Mouse (Mus musculus): ENCODE results near the gene Rcc1. TPM values are rescaled to one million over a fixed set of nuclear protein-coding genes. Genes with fewer than 3 reads are reported as not detected.

The Rcc1 gene
- polyA plus RNA-seq, 1 experiment from 2014 or later, result 160 TPM

- H3K9me3 ChIP-seq, result no peaks in the 10 kb centered on the region
- H3K27me3 ChIP-seq (replicated peaks; ENCODE audit: low read depth, poor library complexity, severe bottlenecking), result no peaks in the 10 kb centered on the region
- peaks cover 70% of the 10 kb centered on the region for H3K36me3 ChIP-seq (replicated peaks)
- WGBS, result 85% methylated on average over 3 of the region's 3 CpGs
- H3K27ac ChIP-seq (replicated peaks), result no peak overlapping the region
- peaks cover 20% of the 10 kb centered on the region for H3K4me1 ChIP-seq
- H3K4me3 ChIP-seq, result no peak overlapping the region
- no peak for DNase-seq (ENCODE audit: low spot score)
Measured at GRCm38 (mm10) chr4:132331960-132332359, 21.4 kb downstream of the Rcc1 start.

- H3K36me3 ChIP-seq (replicated peaks), result peaks cover 62% of the 10 kb centered on the region
- 9% methylated on average over 10 of the region's 10 CpGs for WGBS
Measured at GRCm38 (mm10) chr4:132329835-132330354, 23.5 kb downstream of the Rcc1 start.

GRCm38 (mm10) chr4:132329115-132329834 lies 24.1 kb downstream of the Rcc1 start, which contains the start of gene Trnau1ap:
Trnau1ap (minus strand) TSS chr4:132329538.
- H3K36me3 ChIP-seq (replicated peaks), result peaks cover 62% of the 10 kb centered on the region
- H3K27ac ChIP-seq (replicated peaks), result peak within 1 kb of the TSS; percentile 91
- H3K4me3 ChIP-seq, result peak within 1 kb of the TSS; percentile 72
- WGBS, result under 1% methylated on average over 52 of the region's 52 CpGs
- H3K4me1 ChIP-seq, result peaks cover 20% of the 10 kb centered on the region
- H3K9me3 ChIP-seq, result no peaks in the 10 kb centered on the region
- H3K27me3 ChIP-seq (replicated peaks; ENCODE audit: low read depth, poor library complexity, severe bottlenecking), result no peaks in the 10 kb centered on the region
- peak; percentile 97 for DNase-seq (ENCODE audit: low spot score)

More at GRCm38 (mm10) chr4:132329835-132330354, 23.5 kb downstream of the Rcc1 start:
- peak overlapping the region; percentile 72 for H3K4me3 ChIP-seq
- peak overlapping the region; percentile 91 for H3K27ac ChIP-seq (replicated peaks)
- no peak for DNase-seq (ENCODE audit: low spot score)
- no peaks in the 10 kb centered on the region for H3K9me3 ChIP-seq
- H3K27me3 ChIP-seq (replicated peaks; ENCODE audit: low read depth, poor library complexity, severe bottlenecking), result no peaks in the 10 kb centered on the region
- peaks cover 20% of the 10 kb centered on the region for H3K4me1 ChIP-seq

GRCm38 (mm10) chr4:132328391-132328982 lies 24.9 kb downstream of the Rcc1 start:
- H3K4me3 ChIP-seq, result peak overlapping the region; percentile 72
- H3K36me3 ChIP-seq (replicated peaks), result peaks cover 62% of the 10 kb centered on the region
- WGBS, result 45% methylated on average over 14 of the region's 14 CpGs
- H3K27me3 ChIP-seq (replicated peaks; ENCODE audit: low read depth, poor library complexity, severe bottlenecking), result no peaks in the 10 kb centered on the region
- H3K9me3 ChIP-seq, result no peaks in the 10 kb centered on the region
- no peak for DNase-seq (ENCODE audit: low spot score)
- peaks cover 20% of the 10 kb centered on the region for H3K4me1 ChIP-seq
- H3K27ac ChIP-seq (replicated peaks), result peak overlapping the region; percentile 91

- Histone ChIP-seq H3K27me3 (replicated peaks; ENCODE audit: low read depth, poor library complexity, severe bottlenecking) (no peaks in the 10 kb centered on the region), H3K4me3 (no peak overlapping the region), H3K4me1 (peaks cover 20% of the 10 kb centered on the region), H3K9me3 (no peaks in the 10 kb centered on the region), H3K36me3 (replicated peaks) (peaks cover 61% of the 10 kb centered on the region), H3K27ac (replicated peaks) (no peak overlapping the region)
- 80% methylated on average over 5 of the region's 5 CpGs for WGBS
- no peak for DNase-seq (ENCODE audit: low spot score)
Measured at GRCm38 (mm10) chr4:132326481-132326880, 26.9 kb downstream of the Rcc1 start.

GRCm38 (mm10) chr4:132315711-132316110 lies 37.7 kb downstream of the Rcc1 start:
- Histone ChIP-seq H3K27ac (replicated peaks) (no peak overlapping the region), H3K4me1 (no peaks in the 10 kb centered on the region), H3K4me3 (no peak overlapping the region), H3K36me3 (replicated peaks) (peaks cover 96% of the 10 kb centered on the region), H3K27me3 (replicated peaks; ENCODE audit: low read depth, poor library complexity, severe bottlenecking) (no peaks in the 10 kb centered on the region), H3K9me3 (no peaks in the 10 kb centered on the region)
- no peak for DNase-seq (ENCODE audit: low spot score)
- WGBS, result 84% methylated on average over 8 of the region's 8 CpGs

GRCm38 (mm10) chr4:132312627-132313026 lies 40.8 kb downstream of the Rcc1 start:
- peaks cover 11% of the 10 kb centered on the region for H3K4me1 ChIP-seq
- 84% methylated on average over 5 of the region's 5 CpGs for WGBS
- no peaks in the 10 kb centered on the region for H3K9me3 ChIP-seq
- no peak for DNase-seq (ENCODE audit: low spot score)
- no peaks in the 10 kb centered on the region for H3K27me3 ChIP-seq (replicated peaks; ENCODE audit: low read depth, poor library complexity, severe bottlenecking)
- no peak overlapping the region for H3K27ac ChIP-seq (replicated peaks)
- H3K36me3 ChIP-seq (replicated peaks), result peaks cover 82% of the 10 kb centered on the region
- no peak overlapping the region for H3K4me3 ChIP-seq

- H3K36me3 ChIP-seq (replicated peaks), result peaks cover 73% of the 10 kb centered on the region
- peaks cover 11% of the 10 kb centered on the region for H3K4me1 ChIP-seq
- no peaks in the 10 kb centered on the region for H3K9me3 ChIP-seq
- no peak for DNase-seq (ENCODE audit: low spot score)
- H3K4me3 ChIP-seq, result no peak overlapping the region
- H3K27me3 ChIP-seq (replicated peaks; ENCODE audit: low read depth, poor library complexity, severe bottlenecking), result no peaks in the 10 kb centered on the region
- H3K27ac ChIP-seq (replicated peaks), result no peak overlapping the region
- 44% methylated on average over 3 of the region's 3 CpGs for WGBS
Measured at GRCm38 (mm10) chr4:132311801-132312200, 41.6 kb downstream of the Rcc1 start.

GRCm38 (mm10) chr4:132311209-132311608 lies 42.2 kb downstream of the Rcc1 start:
- no peak overlapping the region for H3K4me3 ChIP-seq
- no peak overlapping the region for H3K27ac ChIP-seq (replicated peaks)
- peaks cover 11% of the 10 kb centered on the region for H3K4me1 ChIP-seq
- 23% methylated on average over 1 of the region's 1 CpGs for WGBS
- no peak for DNase-seq (ENCODE audit: low spot score)
- H3K27me3 ChIP-seq (replicated peaks; ENCODE audit: low read depth, poor library complexity, severe bottlenecking), result no peaks in the 10 kb centered on the region
- peaks cover 68% of the 10 kb centered on the region for H3K36me3 ChIP-seq (replicated peaks)
- no peaks in the 10 kb centered on the region for H3K9me3 ChIP-seq

- Histone ChIP-seq H3K36me3 (replicated peaks) (peaks cover 59% of the 10 kb centered on the region), H3K9me3 (no peaks in the 10 kb centered on the region), H3K27me3 (replicated peaks; ENCODE audit: low read depth, poor library complexity, severe bottlenecking) (no peaks in the 10 kb centered on the region), H3K4me1 (peaks cover 11% of the 10 kb centered on the region), H3K27ac (replicated peaks) (peak overlapping the region; percentile 96), H3K4me3 (peak overlapping the region; percentile 90)
- WGBS, result 26% methylated on average over 10 of the region's 10 CpGs
- peak; percentile 53 for DNase-seq (ENCODE audit: low spot score)
Measured at GRCm38 (mm10) chr4:132309849-132310472, 43.4 kb downstream of the Rcc1 start.

- under 1% methylated on average over 15 of the region's 15 CpGs for WGBS
- peaks cover 52% of the 10 kb centered on the region for H3K36me3 ChIP-seq (replicated peaks)
- DNase-seq (ENCODE audit: low spot score), result peak; percentile 32
Measured at GRCm38 (mm10) chr4:132309140-132309848, 44.1 kb downstream of the Rcc1 start.

More at GRCm38 (mm10) chr4:132309140-132309848, 44.1 kb downstream of the Rcc1 start:
- Histone ChIP-seq H3K9me3 (no peaks in the 10 kb centered on the region), H3K4me1 (peaks cover 11% of the 10 kb centered on the region), H3K27me3 (replicated peaks; ENCODE audit: low read depth, poor library complexity, severe bottlenecking) (no peaks in the 10 kb centered on the region), H3K27ac (replicated peaks) (peak overlapping the region; percentile 96), H3K4me3 (peak overlapping the region; percentile 90)

Data from embryonic facial prominence, embryonic 10.5 days (tissue).